Mouse (Mus musculus) brown adipose tissue, adult 24 weeks (tissue): Measurements from ENCODE around the gene 4931414P19Rik. TPM values are rescaled to one million over a fixed set of nuclear protein-coding genes. Genes with fewer than 3 reads are reported as not detected.

ENCODE experiments used
- H3K27ac ChIP-seq: fragments of 200-500 bp; replicated peaks from 2 replicates; pipeline ENCODE4 v1.5.1; 2012; ENCODE audit warnings: low read depth, mild to moderate bottlenecking, low read length
- H3K4me1 ChIP-seq: fragments of 200-500 bp; 2 replicates; pipeline ENCODE4 v1.6.1; 2012; ENCODE audit warnings: low read length, mixed read lengths; ENCODE audit not compliant: control insufficient read depth, insufficient read depth, insufficient read length
- H3K4me3 ChIP-seq: fragments of 200-500 bp; 2 replicates; pipeline ENCODE4 v1.5.1; 2012; ENCODE audit warnings: low read depth, mild to moderate bottlenecking, low read length, moderate library complexity; ENCODE audit not compliant: insufficient read depth
- polyA plus RNA-seq: library from polyadenylated mRNA; stranded (reverse); fragments of >200 nt; gene quantifications from 2 replicates; pipeline ENCODE4 v1.2.4, GENCODE M21; 2012; ENCODE audit not compliant: missing spikeins, insufficient read depth, insufficient read length

Gene 4931414P19Rik
- polyA plus RNA-seq: 2.6 and 5.2 TPM in 2 replicates

DNA sequence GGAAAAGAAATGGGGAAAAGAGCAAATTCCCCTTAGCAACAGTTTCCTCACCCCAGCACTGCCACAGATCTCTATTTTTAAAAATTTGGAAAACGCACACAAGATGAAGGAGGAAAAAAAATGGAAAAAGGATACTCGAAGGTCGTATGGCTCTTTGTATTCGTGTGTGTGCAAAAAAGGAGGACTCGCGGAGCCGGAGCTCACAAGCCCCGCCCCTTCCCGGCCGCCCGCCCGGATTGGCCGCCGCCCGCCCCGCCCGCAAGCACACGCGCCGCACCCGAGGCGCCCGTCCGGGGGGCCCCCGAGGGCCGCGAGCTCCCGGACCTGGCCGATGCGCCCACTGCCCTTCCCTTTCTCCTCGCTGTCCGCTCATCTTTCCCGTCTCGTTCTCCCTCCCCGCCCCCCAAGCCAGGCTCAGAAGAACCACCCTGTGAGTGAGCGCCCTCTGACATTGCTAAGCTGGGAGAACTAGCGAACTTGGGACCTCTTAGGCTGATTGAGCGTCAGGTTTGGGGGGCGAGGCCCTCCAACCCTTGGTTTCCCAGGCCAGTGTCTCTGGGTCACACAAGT, at the start of gene 4931414P19Rik:
4931414P19Rik (minus strand) TSS at position 242 of the 570 bp plus-strand sequence.
- Histone ChIP-seq H3K27ac (peak within 1 kb of the TSS; percentile 64), H3K4me3 (peak within 1 kb of the TSS; percentile 87), H3K4me1 (0 out of 2 replicates have a peak, but pooled peaks cover 2% of the 10 kb centered on the region)

DNA sequence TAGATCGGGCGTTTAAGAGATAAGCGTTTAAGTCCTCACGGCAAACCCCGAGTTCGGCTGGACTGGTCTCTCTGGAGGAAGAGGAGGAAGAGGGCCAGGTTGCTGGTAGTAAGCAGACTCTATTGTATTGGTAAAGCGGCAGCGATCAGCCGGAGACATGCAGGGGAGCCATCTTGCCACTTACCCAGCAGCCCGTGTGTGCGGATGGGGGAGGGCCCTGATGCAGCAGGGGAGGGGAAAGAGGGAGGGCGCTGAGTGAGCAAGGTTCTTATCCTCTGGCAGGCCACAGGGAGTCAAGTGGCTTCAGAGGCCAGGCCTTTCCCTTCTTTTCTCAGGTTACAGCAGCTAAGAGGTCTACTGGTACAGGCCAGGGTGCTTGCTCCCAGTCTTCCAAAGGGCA, 47.7 kb upstream of the 4931414P19Rik start:
- Histone ChIP-seq H3K4me3 (peak overlapping the region; percentile 94), H3K4me1 (no peaks in the 10 kb centered on the region), H3K27ac (peak overlapping the region; percentile 72)

DNA sequence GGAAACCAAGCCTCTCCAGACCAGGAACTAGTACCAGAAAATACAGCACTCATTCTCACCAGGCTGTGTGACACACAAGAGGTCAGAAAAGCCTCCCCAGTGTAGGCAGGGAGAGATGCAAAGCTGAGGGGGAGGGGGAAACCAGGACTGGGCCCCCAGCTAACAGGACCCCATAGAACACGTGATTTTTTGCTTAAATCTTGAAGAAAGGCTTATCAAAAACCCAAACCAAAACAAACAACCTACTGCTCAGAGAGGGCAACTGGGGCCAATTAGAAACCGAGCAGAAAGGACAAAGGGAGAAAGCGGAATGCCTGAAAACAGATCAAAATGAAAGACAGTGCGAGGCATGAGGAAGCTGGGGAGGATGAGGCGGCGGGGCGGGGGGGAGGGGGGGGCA, 47.0 kb upstream of the 4931414P19Rik start:
- no peak overlapping the region for H3K27ac ChIP-seq
- peak overlapping the region; percentile 0; the same call in 1 of the 2 replicates for H3K4me3 ChIP-seq
- H3K4me1 ChIP-seq: no peaks in the 10 kb centered on the region

DNA sequence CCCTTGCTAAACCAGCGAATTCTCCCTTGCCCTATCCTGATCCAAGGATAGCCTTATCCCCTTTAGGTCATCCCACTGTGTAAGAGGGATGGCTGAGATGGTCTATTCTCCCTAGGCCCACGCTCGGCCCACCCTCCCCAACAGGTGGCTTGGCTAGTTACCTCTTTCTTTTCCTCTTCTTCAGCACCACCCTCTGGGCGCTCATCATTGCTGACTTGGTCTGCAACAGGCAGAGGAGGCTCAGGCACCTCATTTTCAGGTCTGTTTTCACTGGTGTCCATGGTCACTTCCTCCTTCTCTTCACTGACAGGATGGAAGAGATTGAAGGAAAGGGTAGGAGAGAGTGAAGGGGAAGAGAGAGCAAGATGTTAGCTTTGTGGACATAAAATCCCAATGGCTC, 45.8 kb upstream of the 4931414P19Rik start:
- Histone ChIP-seq H3K4me1 (no peaks in the 10 kb centered on the region), H3K4me3 (no peak overlapping the region), H3K27ac (no peak overlapping the region)

DNA sequence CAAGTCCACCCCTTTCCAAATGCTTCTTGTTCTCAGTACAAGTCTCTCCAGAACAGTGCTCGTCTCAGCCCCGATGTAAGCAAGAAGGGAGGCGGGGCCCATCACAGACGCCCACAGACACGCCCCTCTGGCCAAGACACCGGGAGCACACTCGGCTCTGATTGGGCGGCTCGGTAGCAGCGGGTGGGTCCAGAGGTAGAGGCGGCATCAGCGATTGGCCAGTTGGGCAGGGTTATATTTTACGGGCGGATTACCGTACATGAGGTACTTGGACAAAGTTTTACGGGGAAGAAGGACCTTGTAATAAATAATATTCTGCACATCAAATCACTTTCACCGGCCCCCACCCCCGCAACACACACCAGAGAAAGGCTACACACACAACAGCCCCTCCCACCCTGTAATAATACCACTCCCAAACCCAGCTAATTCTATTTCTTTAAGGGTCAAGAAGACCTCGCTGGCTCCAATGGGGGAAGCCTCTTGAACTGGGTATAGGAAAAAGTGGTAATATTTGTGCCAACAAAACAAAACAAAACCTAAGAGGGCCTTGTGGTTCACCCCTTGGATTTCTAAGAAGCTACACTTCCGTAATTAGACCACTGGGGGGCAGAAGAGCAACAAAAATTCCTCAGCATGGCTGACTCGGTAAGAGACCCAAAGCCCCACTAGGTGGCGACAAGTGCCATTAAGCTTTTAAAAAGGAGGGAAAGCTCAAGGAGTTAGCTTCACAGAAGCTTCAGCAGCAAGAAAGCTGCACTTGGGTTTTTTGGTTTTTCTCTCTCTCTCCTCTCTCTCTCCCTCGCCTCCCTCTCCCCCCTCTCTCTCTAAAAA, 45.0 kb upstream of the 4931414P19Rik start:
- no peaks in the 10 kb centered on the region for H3K4me1 ChIP-seq
- H3K4me3 ChIP-seq: no peak overlapping the region
- H3K27ac ChIP-seq: no peak overlapping the region

DNA sequence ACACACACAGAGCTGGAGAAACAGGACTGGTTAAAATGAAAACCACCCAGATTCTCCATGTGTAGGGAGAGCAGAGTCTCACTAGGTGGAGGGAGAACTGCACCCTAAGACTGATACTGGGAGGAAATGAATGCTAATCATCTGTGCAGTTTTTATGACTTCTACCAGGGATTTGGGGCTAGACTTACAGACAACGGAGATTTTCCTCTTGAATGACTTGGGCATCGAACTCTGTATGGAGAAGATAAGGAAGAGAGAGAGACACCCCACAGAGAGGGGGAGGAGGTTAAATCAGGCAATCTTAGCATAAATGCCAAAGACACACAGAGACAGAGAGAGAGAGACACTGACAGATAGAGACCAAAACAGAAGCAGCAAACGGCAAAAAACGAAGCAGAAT, 42.1 kb upstream of the 4931414P19Rik start:
- Histone ChIP-seq H3K4me1 (no peaks in the 10 kb centered on the region), H3K4me3 (no peak overlapping the region), H3K27ac (no peak overlapping the region)

DNA sequence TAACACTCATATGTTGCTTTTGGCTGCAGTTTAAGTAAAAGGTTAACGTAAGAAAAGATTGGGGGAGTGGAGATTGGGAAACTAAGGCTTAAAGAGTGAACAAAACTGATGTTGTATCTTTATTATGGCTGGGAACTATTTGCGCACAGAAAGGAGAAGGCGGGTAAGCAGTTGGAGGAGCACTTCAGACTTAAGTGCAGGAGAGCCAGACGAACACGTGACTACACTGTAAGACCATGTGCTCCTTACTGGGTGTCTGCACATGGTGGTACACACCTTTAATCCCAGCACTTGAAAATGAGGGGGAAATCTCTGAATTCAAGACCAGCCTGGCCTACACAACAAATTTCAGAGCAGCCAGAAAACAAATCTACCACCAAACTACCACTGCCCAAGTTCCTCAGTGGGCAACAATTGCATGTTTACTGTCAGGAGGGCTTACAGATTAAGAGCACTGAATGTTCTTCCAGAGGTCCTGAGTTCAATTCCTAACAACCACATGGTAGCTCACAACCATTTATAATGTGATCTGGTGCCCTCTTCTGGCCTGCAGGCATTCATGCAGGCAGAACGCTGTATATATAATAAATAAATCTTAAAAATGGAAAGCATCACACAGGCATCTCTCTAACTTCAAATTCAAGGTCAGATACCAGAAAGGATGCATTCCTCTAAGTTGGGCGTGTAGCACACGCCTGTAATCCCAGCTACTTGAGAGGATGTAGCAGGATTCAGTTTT, 41.3 kb upstream of the 4931414P19Rik start:
- Histone ChIP-seq H3K4me3 (no peak overlapping the region), H3K4me1 (no peaks in the 10 kb centered on the region), H3K27ac (no peak overlapping the region)

DNA sequence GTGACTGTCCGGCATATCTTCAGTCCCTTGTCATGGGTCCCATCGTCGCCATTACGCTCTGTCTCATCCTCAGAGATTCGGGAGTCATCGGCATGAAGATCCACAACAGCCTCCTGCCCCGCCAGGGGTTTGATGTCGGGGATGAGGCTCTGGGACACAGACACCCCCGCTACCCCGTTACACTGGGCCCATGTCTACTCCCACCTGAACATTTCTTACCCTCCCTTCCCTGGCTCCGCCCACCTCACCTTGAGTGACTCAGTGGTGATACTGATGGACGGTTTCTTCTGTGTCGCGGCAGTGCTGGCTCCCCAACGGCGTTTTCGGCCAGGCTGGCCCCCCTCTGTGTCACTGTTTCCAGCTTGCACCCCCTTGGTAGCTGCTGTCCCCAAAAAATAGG, 40.7 kb upstream of the 4931414P19Rik start:
- Histone ChIP-seq H3K4me3 (no peak overlapping the region), H3K27ac (no peak overlapping the region)

DNA sequence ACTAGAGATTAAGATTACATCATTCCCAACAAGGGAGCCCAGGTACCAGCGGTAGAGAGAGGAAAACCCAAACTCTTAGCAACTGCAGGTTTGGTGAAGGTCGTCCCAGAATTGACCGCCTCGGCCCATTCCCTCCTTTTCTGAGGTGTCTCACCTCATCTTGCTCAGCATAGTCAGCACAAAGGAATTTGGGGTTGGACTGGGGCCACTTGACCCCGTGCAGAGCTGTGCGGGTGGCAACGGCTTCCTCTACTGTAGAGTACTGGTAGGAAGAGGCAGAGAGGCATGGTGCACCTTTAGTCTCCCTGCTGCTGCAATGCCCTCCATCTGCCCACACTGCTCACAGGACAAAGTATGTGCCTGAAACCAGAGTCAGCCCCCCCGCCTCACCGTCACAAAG, 38.5 kb upstream of the 4931414P19Rik start:
- Histone ChIP-seq H3K4me3 (no peak overlapping the region), H3K27ac (no peak overlapping the region), H3K4me1 (no peaks in the 10 kb centered on the region)

More for the DNA sequence above, 40.7 kb upstream of the 4931414P19Rik start:
- no peaks in the 10 kb centered on the region for H3K4me1 ChIP-seq

DNA sequence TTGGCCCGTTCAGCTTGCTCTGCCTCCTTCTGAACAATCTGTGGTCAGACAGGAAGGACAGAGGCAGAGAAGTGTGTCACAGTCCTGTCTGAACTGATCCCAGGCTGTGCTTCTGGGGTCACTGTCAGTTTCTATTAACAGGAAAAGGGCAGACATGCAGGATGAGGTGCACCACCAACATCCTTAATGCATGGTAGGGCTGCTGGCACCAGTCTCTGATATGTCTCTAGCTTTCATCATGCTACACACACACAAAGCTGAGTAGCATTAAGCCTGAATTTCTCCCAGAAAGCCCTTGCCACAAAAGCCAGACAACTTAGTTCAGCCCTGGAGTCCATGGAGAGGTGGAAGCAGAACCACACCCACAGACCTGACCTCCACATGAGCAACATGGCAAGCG, 37.2 kb upstream of the 4931414P19Rik start:
- no peak overlapping the region for H3K4me3 ChIP-seq
- no peak overlapping the region for H3K27ac ChIP-seq
- H3K4me1 ChIP-seq: no peaks in the 10 kb centered on the region

DNA sequence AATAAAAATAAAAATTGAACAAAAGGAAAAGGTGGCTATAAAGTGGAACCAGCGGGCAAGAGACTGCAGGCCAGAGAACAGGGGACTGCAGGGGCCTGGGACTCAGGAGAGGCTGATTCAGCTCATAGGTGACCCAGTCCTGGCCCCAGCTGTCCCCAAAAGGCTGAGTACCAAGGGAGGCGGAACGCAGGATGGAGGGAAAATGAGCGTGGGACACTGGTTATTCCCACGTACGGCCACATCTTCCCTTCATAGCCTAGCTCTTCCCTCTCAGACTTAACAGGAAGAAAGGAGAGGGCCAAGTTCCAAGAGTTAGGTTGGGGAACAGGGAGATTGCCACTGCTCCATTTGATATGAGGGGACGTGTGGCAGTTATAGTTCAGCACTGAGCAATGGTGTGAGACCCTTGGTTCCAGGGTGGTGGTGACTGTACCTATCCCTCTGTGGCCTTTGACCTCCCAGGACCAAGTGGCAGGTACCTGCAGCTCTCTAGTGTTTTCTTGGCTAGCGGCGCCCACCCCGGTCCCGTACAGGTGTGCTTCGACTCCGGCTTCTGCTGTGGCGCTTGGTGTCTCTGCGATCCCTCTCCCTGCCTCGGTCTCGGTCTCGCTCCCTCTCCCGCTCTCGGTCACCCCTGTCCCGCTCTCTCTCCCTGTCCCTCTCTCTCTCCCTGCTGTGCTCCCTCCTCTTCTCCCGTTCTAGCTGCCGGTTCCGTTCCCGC, 36.6 kb upstream of the 4931414P19Rik start:
- no peak overlapping the region for H3K4me3 ChIP-seq
- H3K27ac ChIP-seq: no peak overlapping the region
- no peaks in the 10 kb centered on the region for H3K4me1 ChIP-seq

DNA sequence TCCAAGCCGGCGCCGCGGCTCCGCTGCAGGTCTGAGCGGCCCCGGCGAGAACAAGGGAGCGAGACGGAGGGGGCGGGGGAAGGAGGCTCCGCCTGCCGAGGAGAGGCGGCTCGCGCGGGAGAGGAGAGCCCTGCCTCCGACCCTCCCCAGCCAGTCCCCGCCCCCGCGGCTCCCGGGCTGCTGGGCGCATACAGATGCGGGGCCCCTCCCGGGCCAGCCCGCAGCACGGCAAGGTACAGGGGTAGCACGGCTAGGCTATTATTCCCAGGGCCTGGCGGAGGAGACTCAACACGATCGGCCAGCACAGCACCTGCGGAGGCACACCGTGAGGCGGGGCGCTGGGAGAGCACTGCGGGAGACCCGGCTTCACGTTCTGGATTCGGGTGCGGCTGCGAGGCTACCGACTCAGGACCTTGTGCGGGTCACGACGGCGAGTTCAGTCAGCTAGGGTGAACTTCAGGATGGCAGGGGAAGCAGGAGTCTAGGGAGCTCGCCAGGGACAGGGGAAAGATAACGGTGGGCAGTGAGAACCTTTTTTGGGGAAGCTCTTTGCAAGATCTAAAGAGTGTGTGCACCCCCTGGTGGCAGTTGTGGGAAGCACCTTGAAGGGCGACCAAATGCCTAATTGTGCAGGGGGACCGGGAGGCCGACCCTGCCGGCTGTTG, 35.6 kb upstream of the 4931414P19Rik start, which contains the start of gene Cdh24:
Cdh24 (minus strand) TSS at position 60 of the 665 bp plus-strand sequence.
- peak within 1 kb of the TSS; percentile 68 for H3K4me3 ChIP-seq
- no peaks in the 10 kb centered on the region for H3K4me1 ChIP-seq
- H3K27ac ChIP-seq: no peak within 1 kb of the TSS

DNA sequence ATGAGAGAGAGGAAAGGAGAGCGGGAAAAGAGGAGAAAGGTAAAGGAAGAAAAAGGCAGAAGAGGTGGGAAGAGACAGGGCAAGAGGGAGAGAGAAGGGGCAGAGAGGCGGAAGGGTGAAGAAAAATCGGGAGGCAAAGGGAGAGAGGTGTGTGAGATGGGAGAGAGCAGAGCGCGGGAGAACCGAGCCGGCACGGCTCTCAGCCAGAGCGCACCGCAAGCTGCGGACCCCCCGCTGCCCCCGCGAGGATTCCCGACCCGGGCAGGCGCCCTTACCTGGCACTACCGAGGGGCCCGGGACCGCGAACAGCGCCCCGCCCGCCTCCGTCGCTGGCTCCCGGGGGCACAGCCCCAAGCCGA, 35.1 kb upstream of the 4931414P19Rik start, which contains the start of gene Gm17606:
Gm17606 (plus strand) TSS at position 7 of the 359 bp plus-strand sequence.
- H3K4me3 ChIP-seq: peak within 1 kb of the TSS; percentile 68
- H3K27ac ChIP-seq: no peak within 1 kb of the TSS

DNA sequence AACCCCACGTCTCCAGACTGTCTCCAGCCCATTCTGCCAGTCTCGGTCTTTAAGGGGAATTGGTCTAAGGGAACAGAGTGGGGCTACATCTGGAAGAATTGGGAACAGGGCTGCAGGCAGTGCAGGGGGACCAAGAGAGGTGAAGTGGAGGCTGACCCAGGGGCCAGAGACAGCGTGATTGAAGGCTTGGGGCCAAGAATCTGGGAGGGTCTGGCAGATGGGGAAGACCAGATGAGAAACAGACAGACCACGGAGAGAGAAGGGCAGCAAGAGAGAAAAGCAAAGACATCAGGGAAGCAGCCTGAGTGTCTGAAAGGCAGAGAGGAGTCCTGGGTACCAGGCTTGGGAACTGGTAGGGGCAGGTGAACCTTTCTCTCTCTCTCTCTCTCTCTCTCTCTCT, 34.3 kb upstream of the 4931414P19Rik start:
- Histone ChIP-seq H3K27ac (no peak overlapping the region), H3K4me3 (no peak overlapping the region), H3K4me1 (no peaks in the 10 kb centered on the region)

More for the DNA sequence above, 35.1 kb upstream of the 4931414P19Rik start, which contains the start of gene Gm17606:
- H3K4me1 ChIP-seq: no peaks in the 10 kb centered on the region
